Mouse (Mus musculus): ENCODE measurements around the gene Gm9639. TPM values are rescaled to one million over a fixed set of nuclear protein-coding genes. Genes with fewer than 3 reads are reported as not detected.
"Not testable (repeated sequence)": the region's sequence is repeated elsewhere in the genome, so short reads cannot be mapped to it uniquely, and the experiment has no call there.

Gene Gm9639
- polyA plus RNA-seq (2021) = not detected

DNA sequence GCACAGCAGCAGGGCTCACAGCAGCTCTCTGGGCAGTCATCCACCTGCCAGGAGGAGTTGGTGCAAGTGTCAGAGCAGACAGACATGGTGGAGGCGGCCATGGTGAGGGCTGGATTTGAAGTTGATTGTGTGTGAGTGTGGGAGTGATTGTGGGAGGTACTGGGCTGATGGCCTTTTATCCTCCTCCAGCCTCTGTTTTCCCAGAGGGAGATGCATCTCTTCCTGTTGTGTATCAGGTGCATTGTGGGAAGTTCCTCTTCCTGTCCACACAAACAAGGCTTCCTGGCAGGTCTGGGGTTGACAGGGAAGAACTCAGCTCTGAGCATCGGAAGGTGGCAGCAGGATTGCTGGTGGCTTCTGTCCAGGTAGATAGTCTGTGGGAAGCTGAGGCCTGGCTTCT is at the start of gene Gm9639:
Gene Gm9639, minus strand, starts transcription at position 101 of the 400 bp plus-strand sequence.
- DNase-seq (ENCODE audit: low read depth, low spot score) (no peak), ATAC-seq (no peak)
- in situ Hi-C loops (cut with MboI; ENCODE audit: low pct_unique_long_range_greater_than_20kb) = no loop called here
- POLR2A ChIA-PET = no interaction called here
- no peak for TF ChIP-seq CTCF (IDR thresholded peaks at IDR 0.05)
- CTCF ChIA-PET = no interaction called here
- peaks cover 12% of the 10 kb centered on the region for H3K27me3 ChIP-seq

DNA sequence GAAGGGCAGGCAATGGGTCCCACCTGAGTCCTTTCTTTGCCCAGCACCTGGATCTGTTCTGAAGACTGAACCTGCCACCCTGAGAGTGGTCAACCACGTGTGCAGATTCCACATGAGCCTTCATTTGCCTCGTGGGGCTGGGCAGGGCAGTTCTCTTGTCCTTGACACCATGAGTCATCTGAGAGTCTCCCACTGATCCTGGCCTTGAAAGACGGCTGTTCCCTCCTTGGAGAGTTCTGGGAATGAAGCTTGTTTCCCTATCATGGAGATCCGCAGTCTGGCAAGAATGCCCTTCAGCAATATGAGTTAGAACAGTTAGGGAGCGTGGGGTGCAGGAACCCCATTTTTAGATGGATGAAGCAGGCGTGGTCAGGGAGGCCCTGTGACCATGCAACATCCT is 44.1 kb upstream of the Gm9639 start:
- no peak for ATAC-seq
- DNase-seq (ENCODE audit: low read depth, low spot score) = no peak
- ChIA-PET POLR2A (no interaction called here), CTCF (no interaction called here)
- no peak for TF ChIP-seq CTCF (IDR thresholded peaks at IDR 0.05)
- in situ Hi-C loops (cut with MboI; ENCODE audit: low pct_unique_long_range_greater_than_20kb) = no loop called here
- H3K27me3 ChIP-seq = peaks cover 21% of the 10 kb centered on the region

DNA sequence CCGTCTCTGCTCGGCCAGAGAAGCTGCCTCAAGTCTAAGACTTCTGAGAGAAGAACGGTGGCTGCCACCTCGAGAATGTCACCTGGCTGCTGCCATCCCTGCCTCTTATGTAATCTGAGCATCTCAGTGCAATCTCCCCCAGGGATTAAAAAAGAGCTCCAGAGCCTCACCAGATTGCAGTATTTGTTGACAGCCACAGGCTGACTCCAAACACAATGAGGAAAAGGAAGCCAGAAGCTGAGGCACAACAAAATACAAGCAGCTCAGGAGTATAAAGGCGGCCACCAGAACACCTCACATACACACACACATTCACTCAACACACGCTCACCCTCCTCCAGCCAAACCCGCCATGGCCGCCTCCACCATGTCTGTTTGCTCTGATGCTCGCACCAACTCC is 40.8 kb upstream of the Gm9639 start, which contains the start of gene Krtap10-10:
Gene Krtap10-10, plus strand, starts transcription at position 301 of the 400 bp plus-strand sequence.
- DNase-seq (ENCODE audit: low read depth, low spot score) (no peak), ATAC-seq (no peak)
- peaks cover 17% of the 10 kb centered on the region for H3K27me3 ChIP-seq
- in situ Hi-C loops (cut with MboI; ENCODE audit: low pct_unique_long_range_greater_than_20kb) = no loop called here
- POLR2A ChIA-PET = no interaction called here
- TF ChIP-seq CTCF (IDR thresholded peaks at IDR 0.05) = no peak
- CTCF ChIA-PET = interaction anchor here (0.9 kb wide), 1 partner anchor 15 kb away, joined by 4 read pairs; no protein-coding TSS in a partner anchor

DNA sequence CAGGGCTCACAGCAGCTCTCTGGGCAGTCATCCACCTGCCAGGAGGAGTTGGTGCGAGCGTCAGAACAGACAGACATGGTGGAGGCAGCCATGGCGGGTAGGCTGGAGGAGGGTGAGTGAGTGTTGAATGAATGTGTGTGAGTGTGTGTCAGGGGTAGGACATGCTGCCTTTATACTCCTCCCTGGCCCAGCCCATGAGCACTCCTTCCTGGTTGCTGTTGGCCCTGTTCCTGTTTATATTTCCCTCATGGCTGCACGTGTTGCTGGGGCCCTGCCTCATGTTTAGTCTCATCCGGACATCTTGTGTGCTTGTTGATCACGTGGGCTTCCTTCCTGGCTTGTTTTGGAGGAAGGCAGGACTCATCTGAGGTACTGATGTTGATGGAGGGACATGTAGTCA is 32.1 kb upstream of the Gm9639 start, which contains the start of gene Krtap10-4:
Gene Krtap10-4, minus strand, starts transcription at position 145 of the 400 bp plus-strand sequence.
- DNase-seq (ENCODE audit: low read depth, low spot score) (no peak), ATAC-seq (no peak)
- no peak for TF ChIP-seq CTCF (IDR thresholded peaks at IDR 0.05)
- in situ Hi-C loops (cut with MboI; ENCODE audit: low pct_unique_long_range_greater_than_20kb) = no loop called here
- POLR2A ChIA-PET = no interaction called here
- CTCF ChIA-PET = no interaction called here
- H3K27me3 ChIP-seq = peaks cover 18% of the 10 kb centered on the region

DNA sequence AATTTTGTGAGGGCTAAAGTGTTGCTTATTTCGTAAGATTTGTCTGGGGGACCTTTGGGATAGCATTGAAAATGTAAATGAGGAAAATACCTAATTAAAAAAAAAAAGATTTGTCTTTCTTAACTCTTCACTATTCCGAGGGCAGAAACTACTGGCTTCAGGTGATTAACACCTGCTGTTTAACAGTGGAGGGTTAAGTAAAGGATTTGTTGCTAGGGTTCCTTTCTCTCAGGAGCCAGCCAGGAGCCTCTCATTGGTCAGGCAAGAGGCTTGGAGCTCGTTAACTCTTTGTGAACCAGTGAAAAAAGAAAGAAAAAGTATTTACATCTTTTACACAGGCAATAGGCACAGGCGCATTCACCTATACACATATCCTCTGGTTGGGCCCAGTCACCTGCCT is 24.3 kb upstream of the Gm9639 start:
- peaks cover 28% of the 10 kb centered on the region for H3K27me3 ChIP-seq
- ChIA-PET POLR2A (no interaction called here), CTCF (no interaction called here)
- TF ChIP-seq CTCF (IDR thresholded peaks at IDR 0.05) = no peak
- DNase-seq (ENCODE audit: low read depth, low spot score) (no peak), ATAC-seq (no peak)
- in situ Hi-C loops (cut with MboI; ENCODE audit: low pct_unique_long_range_greater_than_20kb) = no loop called here

DNA sequence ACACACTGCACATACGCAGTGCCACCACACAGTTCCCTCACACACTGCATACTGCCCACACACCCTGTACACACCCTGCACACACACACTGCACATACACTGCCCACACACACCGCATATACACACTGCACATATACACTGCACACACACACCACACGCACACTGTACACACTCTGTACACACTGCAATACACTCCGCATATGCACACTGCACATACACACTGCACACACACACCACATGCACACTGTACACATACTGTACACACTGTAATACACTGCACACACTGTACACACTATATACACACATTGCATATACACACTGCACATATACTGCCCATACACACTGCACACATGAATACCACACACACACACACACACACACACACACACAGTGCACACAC is 23.6 kb upstream of the Gm9639 start:
- DNase-seq (ENCODE audit: low read depth, low spot score) (no peak), ATAC-seq (no peak)
- TF ChIP-seq CTCF (IDR thresholded peaks at IDR 0.05) = no peak
- H3K27me3 ChIP-seq = peaks cover 29% of the 10 kb centered on the region
- POLR2A ChIA-PET = no interaction called here
- CTCF ChIA-PET = no interaction called here
- in situ Hi-C loops (cut with MboI; ENCODE audit: low pct_unique_long_range_greater_than_20kb) = no loop called here

DNA sequence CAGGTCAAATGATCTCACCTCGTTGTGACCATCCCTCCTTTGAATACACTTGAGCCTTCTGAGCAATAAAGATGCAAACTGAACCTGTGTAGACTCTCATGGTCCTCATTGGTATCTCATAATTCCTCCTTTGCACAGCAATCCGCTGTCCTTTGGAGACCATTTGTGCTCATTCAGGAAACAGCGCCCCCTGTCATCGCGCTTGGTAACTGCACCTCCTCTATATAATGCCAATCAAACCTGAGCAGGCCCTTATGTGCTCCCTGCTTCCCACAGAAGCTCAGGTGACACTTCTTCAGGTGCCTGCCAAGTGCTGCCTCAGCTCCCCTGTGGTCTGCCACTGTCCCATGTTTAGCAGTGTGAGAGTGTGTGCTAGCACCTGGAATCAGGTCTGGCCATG is 20.6 kb upstream of the Gm9639 start:
- no peak for DNase-seq (ENCODE audit: low read depth, low spot score)
- H3K27me3 ChIP-seq = peaks cover 27% of the 10 kb centered on the region
- POLR2A ChIA-PET = no interaction called here
- no peak for ATAC-seq
- TF ChIP-seq CTCF (IDR thresholded peaks at IDR 0.05) = peak; percentile 68
- in situ Hi-C loops (cut with MboI; ENCODE audit: low pct_unique_long_range_greater_than_20kb) = no loop called here
- CTCF ChIA-PET = interaction anchor here (0.6 to 1.2 kb wide), 2 partner anchors 18 to 78 kb away, joined by 3 read pairs; no protein-coding TSS in a partner anchor

DNA sequence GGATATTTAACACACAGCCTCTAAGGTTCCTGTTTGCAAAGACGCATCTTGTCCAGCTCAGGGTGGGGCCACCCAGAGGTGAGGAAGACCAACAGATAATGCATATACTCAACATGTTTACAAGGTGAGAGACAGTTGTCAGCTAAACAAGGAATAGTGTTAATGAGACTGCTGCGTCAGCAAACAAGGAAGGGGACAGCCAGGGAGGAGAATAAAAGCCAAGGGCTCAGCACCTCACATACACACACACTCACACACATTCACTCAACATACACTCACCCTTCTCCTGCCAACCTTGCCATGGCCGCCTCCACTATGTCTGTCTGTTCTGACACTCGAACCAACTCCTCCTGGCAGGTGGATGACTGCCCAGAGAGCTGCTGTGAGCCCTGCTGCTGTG is 19.5 kb upstream of the Gm9639 start, which contains the start of gene Gm2696:
Gene Gm2696, plus strand, starts transcription at position 301 of the 400 bp plus-strand sequence.
- TF ChIP-seq CTCF (IDR thresholded peaks at IDR 0.05) = no peak
- DNase-seq (ENCODE audit: low read depth, low spot score) = no peak
- in situ Hi-C loops (cut with MboI; ENCODE audit: low pct_unique_long_range_greater_than_20kb) = no loop called here
- no peak for ATAC-seq
- peaks cover 17% of the 10 kb centered on the region for H3K27me3 ChIP-seq
- ChIA-PET POLR2A (no interaction called here), CTCF (interaction anchor here (0.9 kb wide), 1 partner anchor 187 kb away, joined by 3 read pairs; no protein-coding TSS in a partner anchor)

DNA sequence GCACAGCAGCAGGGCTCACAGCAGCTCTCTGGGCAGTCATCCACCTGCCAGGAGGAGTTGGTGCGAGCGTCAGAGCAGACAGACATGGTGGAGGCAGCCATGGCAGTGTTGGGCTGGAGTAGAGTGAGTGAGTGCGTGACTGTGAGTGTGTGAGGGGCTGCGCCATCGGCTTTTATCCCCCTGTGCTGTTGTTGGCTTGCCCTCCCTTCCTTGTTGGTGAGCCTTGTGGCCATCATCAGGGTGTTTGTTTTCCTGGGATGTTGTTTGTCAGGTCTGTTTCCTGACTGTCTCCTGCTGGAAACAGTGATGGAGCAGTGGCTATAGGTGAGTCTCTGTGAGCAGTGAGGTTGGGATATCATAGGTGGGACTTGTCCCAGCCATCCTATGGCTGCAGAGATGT is 16.9 kb upstream of the Gm9639 start, which contains the start of gene Gm9507:
Gene Gm9507, minus strand, starts transcription at position 101 of the 400 bp plus-strand sequence.
- TF ChIP-seq CTCF (IDR thresholded peaks at IDR 0.05) = no peak
- in situ Hi-C loops (cut with MboI; ENCODE audit: low pct_unique_long_range_greater_than_20kb) = no loop called here
- CTCF ChIA-PET = no interaction called here

DNA sequence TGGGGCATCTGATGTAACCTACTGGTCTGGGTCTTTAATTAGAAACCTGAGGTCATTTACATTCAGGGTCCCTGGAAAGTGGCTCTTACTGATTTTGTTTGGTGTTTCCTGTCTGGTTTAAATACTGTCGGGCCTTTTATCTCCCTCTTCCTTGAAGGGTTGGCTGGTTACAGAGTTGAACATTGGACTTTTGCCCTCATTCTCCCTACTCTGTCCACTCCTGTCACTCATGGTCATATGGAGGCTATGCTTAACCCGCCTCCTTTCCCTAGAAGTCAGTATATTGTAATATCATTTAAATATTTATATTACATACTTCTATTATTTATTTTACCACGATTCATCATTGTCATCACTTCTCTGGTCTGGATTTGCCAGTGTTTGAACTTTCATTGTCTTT is 9.2 kb upstream of the Gm9639 start:
- POLR2A ChIA-PET = no interaction called here
- H3K27me3 ChIP-seq = peaks cover 18% of the 10 kb centered on the region
- no peak for TF ChIP-seq CTCF (IDR thresholded peaks at IDR 0.05)
- CTCF ChIA-PET = no interaction called here
- in situ Hi-C loops (cut with MboI; ENCODE audit: low pct_unique_long_range_greater_than_20kb) = no loop called here
- DNase-seq (ENCODE audit: low read depth, low spot score) = no peak
- no peak for ATAC-seq

More for the DNA sequence above, 16.9 kb upstream of the Gm9639 start, which contains the start of gene Gm9507:
- POLR2A ChIA-PET = no interaction called here
- DNase-seq (ENCODE audit: low read depth, low spot score) (no peak), ATAC-seq (no peak)
- peaks cover 17% of the 10 kb centered on the region for H3K27me3 ChIP-seq

DNA sequence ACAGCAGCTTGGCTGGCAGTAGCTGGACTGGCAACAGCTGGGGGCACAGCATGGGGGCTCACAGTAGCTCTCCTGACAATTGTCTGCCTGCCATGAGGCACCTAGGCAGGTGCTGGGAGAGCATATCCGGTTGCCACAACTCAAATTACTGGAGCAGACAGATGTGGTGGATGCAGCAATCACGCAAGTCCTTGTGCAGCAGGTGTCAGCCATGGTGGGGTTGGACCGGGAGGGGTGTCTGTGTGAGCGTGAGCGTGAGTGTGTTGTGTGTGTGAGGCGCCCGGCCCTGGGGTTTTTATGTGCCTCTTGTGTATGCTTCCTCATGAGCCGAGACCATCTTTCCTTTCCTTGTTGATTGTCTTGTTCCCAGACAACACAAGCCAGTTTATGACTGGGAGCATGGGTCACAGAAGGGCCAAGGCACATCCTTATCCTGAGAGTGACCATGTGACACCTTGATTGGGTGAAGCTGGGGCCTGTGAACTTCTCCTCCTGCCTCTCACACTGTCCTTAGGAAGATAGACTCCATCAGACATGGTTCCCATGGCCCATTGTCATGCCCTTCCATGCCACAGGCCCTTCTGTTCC is 4.1 kb upstream of the Gm9639 start, which contains the start of gene Gm19668:
Gene Gm19668, minus strand, starts transcription at position 213 of the 588 bp plus-strand sequence.
- CTCF ChIA-PET = no interaction called here
- TF ChIP-seq CTCF (IDR thresholded peaks at IDR 0.05) = no peak
- DNase-seq (ENCODE audit: low read depth, low spot score) = no peak
- H3K27me3 ChIP-seq = peaks cover 25% of the 10 kb centered on the region
- POLR2A ChIA-PET = no interaction called here
- in situ Hi-C loops (cut with MboI; ENCODE audit: low pct_unique_long_range_greater_than_20kb) = no loop called here
- ATAC-seq = no peak

DNA sequence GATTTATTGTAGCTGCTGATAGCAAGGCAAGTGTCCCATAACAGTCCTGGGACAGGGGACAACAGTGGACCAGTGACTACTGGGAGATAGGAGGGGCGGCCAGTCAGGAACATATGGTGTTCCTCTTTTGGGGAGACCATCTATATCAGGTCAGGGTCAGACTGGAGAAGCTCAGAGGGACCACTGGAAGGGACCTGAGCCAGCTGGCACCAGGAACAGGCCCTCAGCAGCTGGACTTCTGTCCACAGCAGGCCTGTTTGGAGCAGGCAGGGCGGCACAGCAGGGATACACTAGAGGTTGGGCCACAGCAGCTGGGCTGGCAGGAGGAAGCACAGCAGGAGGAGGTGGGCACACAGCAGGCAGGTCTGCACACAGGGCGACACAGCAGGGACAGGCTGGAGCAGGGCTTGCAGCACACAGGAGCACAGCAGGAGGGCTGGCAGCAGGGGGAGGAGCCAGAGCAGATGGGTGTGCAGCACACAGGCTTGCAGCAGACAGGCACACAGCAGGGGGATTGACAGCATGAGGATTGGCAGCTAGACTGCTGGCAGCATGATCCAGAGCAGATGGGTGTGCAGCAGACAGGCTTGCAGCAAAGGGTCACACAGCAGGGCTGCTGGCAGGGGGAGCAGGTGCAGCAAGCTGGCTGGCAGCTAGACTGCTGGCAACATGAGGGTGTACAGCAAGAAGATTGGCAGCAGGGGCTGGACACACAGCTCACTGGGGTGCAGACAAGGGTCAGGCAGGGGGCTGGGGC is 3.5 kb upstream of the Gm9639 start:
- in situ Hi-C loops (cut with MboI; ENCODE audit: low pct_unique_long_range_greater_than_20kb); ATAC-seq; DNase-seq (ENCODE audit: low read depth, low spot score); POLR2A ChIA-PET; CTCF ChIA-PET: not testable (repeated sequence)
- peaks cover 25% of the 10 kb centered on the region for H3K27me3 ChIP-seq

Measured in Patski (cell line).